Mouse (Mus musculus): Measurements from ENCODE around the gene Scn5a.

- no peak for TF ChIP-seq POLR2A (IDR thresholded peaks at IDR 0.05; ENCODE audit: borderline replicate concordance, extremely low read depth, low read depth, low read length)
- TF ChIP-seq CTCF (IDR thresholded peaks at IDR 0.05; ENCODE audit: insufficient read depth, low read length) = no peak
Measured at GRCm38 (mm10) chr9:119624151-119624550, 45.3 kb upstream of the Scn5a start.
